Mouse (Mus musculus) gastrocnemius, postnatal 10 days (tissue): Measurements from ENCODE around the gene Mettl2. TPM values are rescaled to one million over a fixed set of nuclear protein-coding genes. Genes with fewer than 3 reads are reported as not detected.

Experiments
- DNase-seq: peaks from one replicate; pipeline ENCODE4 v3.0.0; 2021; ENCODE audit warnings: mixed read lengths
- total RNA-seq, 2 experiments: library from RNA; stranded (reverse); gene quantifications; 2 replicates each; pipeline ENCODE4 v1.2.3; 2021

Gene Mettl2
- total RNA-seq, 2 experiments from 2014 or later: 11.7 to 12.6 TPM

DNA sequence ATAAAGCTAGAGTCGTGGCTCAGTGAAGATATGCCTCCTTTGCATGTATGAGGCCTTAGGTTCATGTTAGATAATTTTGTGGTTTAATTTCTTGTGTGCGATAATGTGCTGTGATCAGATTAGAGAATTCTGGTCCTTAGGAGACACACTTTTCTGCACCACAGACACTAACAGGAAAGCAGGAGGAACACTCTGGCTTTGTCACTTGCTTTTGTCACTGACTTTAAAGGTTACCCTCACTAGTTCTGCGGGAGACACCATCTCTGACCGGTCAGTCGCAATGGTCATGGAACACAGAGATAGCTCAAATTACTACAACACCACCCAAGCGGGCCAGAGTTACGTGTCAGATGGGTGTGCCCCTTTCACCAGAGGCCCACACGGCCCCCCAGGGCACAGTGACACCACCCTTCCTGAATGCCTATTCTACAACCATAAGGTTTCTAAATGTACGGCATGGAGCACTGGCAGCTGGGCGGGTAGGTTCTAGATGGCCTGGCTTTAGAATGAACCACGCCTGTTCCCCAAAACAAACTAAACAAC, 26.2 kb downstream of the Mettl2 start:
- DNase-seq: no peak

- peak; percentile 34 for DNase-seq
These were observed 27.0 kb downstream of the Mettl2 start for GRCm38 (mm10) chr11:105153068-105153833.

GRCm38 (mm10) chr11:105155915-105156314, 29.7 kb downstream of the Mettl2 start:
- no peak for DNase-seq

- no peak for DNase-seq
These were observed 30.6 kb downstream of the Mettl2 start for GRCm38 (mm10) chr11:105156748-105157267.

DNA sequence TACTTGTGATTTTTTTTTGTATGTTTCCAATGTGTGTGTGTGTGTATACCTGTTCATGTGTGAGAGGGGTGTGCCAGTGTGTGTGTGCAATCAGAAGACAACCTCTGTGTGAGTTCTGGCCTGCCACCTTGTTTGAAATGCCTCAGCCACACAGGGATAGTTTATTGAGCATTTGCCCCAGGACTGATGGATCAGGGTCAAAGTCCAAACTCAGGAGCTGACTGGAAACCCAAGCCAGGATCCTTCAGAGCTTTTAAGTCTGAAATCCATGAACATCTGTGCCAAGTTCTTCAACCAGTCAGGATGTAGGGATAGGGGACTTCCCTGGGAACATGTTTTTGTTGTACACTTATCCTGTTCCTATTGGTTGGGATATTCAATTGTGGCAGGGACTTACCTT, 31.8 kb downstream of the Mettl2 start:
- no peak for DNase-seq

GRCm38 (mm10) chr11:105159673-105160360, 33.6 kb downstream of the Mettl2 start:
- no peak for DNase-seq

- no peak for DNase-seq
These were observed 35.2 kb downstream of the Mettl2 start for GRCm38 (mm10) chr11:105161411-105161810.

DNA sequence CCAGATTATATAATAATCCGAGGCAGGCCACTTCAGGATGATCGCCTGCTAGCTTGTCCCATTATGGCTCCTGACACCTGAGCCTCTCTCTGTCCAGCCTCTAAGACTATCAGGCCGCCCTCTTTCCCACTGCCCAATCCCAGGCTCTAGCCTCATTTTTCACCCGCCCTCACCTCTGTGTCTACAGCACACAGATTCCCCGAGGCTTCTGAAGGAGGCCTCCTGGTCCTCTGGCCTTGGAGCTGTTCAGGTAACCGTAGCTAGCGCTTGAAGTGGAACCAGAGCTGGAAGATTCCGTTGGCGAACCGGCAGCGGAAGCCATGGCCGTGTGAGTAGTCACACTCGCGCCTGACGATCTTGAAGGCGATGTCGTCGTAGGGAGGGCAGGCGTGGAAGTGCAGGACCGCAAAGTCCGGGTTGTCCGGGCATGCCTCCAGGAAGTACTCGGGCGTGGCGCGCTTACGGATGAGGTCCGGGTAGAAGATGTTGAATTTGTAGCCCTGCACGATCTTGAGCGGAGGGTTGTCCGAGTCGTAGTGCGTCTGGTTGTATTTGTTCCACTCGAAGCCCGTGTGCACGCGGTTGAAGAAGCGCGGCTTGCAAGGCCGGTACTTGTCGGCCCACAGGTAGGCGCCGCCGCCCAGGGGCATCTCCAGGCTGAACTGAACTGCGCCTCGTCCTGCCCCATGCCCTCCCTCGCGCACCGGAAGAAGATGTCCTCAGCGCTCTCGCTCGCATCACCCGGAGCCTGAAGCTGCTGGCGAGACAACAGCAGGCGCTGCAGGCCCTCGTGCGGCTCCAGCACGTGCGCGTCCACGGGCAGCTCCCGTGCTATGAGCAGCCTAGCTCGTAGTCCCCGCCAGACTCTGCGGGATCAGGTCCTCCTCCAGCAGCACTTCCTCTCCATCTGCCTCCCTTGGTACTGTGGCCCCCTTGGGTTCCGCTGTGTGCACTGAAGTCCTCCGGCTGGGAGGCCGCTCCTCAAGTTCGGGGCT, 38.6 kb downstream of the Mettl2 start:
- no peak for DNase-seq

- DNase-seq: no peak
These were observed 40.6 kb downstream of the Mettl2 start for GRCm38 (mm10) chr11:105166780-105167179.

GRCm38 (mm10) chr11:105178516-105178915, 52.3 kb downstream of the Mettl2 start, which contains the start of gene Tlk2:
Gene Tlk2, plus strand, starts transcription at chr11:105178807.
- no peak for DNase-seq

DNA sequence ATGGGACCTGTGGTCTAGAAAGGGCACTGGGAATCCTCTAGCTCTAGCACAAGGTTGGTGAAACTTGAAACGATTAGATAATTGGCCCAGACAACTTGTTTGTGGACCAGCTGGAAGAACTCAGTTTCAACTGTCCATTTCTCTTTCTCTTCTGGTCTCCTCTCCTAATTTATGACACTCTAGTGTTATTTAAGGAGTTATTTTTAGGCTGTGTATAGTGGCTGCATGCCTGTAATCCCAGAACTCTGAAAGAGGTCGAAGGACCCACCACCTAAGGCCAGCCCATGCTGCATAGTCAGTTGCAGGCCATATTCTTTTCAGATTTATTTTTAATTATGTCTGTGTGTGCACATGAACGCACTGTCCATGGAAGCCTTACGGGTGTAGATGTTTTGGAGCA, 53.3 kb downstream of the Mettl2 start:
- DNase-seq: no peak

DNA sequence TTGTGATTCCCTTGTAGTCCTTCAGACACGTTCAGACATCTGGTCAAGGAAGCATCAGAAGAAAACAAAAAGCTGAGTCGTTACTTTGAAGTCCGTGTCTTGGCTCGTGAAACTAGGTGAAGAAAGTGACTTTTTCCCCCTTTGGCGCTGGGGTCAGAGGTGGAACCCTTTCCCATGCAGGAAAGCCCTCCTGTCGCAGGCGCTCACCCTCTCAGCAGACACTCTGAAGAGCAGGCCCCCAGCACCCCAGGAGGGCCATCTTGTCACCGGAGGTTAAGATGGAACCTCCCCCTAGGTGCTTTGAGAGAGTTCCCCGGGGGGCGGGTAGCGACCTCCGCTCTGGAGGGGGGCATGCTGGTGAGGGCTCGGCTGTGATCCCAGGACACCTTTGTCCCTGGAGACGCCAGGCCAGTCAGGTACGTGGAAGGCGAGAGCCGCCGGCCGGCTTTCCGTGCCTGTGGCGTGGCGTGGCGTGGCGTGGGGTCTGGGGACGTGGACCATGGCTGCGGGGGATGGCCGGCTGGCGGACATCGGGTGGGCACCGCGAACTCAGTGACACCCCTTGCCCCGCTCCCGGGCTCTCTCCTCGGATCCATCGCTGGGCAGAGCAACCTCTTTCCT, 54.4 kb downstream of the Mettl2 start:
- DNase-seq: peak; percentile 49

- DNase-seq: peak; percentile 98
These were observed 55.0 kb downstream of the Mettl2 start for GRCm38 (mm10) chr11:105181126-105181637.

DNA sequence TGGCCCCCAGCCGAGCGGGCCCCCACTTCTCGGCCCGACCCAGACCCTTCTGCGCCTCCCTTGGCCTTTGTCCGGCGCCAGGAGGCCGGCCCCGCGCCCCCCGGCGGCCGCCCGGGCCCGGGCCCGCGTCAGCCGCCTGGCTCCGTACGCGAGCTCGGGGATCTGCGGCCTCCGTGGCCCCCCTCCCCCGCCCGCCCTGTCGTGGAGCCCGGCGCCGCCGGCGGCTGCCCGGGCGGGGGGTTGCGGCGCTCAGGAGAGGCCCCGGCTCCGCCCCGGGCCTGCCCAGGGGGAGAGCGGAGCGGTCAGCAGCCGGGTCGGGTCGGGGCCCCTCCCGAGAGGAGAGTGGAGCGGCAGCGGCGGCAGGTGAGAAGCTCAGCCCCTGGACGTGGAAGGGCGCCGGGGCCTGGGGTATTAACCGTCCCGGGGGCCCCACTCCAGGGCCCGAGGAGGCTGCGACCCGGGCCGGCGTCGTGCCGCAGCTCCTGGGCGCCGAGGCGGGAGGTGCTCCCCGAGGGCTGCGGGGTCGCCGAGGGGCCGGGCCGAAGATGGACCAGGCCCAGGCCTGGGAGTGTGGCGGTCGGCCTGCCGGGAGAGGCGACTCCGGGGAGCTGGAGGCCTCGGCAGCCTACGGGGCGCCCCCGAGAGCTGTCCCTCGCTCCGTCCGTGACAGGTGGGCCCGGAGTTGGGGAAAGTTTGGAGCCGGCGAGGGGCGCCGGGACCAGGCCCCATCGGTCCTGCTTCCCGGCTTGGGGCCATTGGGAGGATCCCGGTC, 55.6 kb downstream of the Mettl2 start:
- DNase-seq: peak; percentile 62

GRCm38 (mm10) chr11:105182461-105182855, 56.2 kb downstream of the Mettl2 start:
- no peak for DNase-seq

DNA sequence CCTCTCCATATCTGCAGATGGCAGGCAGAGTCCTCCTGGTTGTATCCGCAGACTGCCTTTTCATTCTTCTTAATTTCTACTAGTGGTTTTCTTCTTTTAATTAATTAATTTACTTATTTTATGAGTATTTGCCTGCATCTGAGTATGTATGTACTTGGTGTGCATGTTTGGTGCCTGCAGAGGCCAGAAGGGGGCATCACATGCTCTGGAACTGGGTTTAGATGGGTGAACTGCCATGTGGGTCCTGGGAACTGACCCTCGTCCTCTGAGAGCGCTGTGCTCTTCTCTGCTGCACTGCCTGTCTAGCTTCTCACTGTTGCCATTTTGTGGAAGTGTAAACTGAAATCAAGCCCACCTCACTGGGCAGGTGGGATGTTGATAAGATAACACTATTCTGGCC, 58.5 kb downstream of the Mettl2 start:
- no peak for DNase-seq
